Mouse (Mus musculus) megakaryocyte-erythroid progenitor cell, adult 5-6 weeks (primary cell): ENCODE measurements around the gene Dlgap1. TPM values are rescaled to one million over a fixed set of nuclear protein-coding genes. Genes with fewer than 3 reads are reported as not detected.
A peak's percentile ranks its signal among the peaks of the same experiment; 100 is the strongest.

Experiments
- ATAC-seq: replicated peaks from 2 replicates; pipeline ENCODE4 v1.8.0; 2016; ENCODE audit warnings: mild to moderate bottlenecking, inconsistent platforms; ENCODE audit not compliant: severe bottlenecking, poor library complexity, low FRiP score, low TSS enrichment
- total RNA-seq, 2 experiments: library from RNA; stranded (forward) in 1 of 2; stranded (reverse) in 1 of 2; fragments of 200-1000, 215-1000 nt in 1 of 2; fragments of >200 nt in 1 of 2; fragmentation: Nextera tagmentation in 1 of 2; gene quantifications; 2 replicates each; pipeline ENCODE4 v1.2.3; 2014 to 2017

The Dlgap1 gene
- total RNA-seq, 2 experiments from 2014 or later = not detected

GRCm38 (mm10) chr17:70434549-70434948 lies 465.7 kb downstream of the Dlgap1 start:
- ATAC-seq = no peak

GRCm38 (mm10) chr17:70435612-70436011 lies 466.7 kb downstream of the Dlgap1 start:
- no peak for ATAC-seq

- no peak for ATAC-seq
Observed at GRCm38 (mm10) chr17:70437229-70437628, 468.4 kb downstream of the Dlgap1 start.

DNA sequence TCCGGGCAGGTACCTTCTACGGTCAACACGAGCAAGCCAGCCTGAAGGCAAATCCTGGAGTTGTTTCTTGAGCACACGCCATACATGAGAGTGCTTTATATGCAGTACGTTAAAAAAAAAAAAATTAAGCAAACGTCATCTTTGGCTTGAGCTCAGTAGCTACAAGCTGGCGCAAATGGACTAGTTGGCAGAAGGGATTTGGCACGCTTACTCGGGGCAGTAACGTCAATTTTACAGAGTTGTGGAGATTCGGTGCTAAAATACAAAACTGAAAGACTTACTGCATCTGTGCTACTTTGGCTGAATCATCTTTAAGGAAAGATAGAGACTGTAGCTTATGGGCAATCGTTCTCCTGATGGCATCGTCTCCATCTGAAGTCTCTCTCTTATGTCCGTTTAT lies 474.1 kb downstream of the Dlgap1 start:
- no peak for ATAC-seq

DNA sequence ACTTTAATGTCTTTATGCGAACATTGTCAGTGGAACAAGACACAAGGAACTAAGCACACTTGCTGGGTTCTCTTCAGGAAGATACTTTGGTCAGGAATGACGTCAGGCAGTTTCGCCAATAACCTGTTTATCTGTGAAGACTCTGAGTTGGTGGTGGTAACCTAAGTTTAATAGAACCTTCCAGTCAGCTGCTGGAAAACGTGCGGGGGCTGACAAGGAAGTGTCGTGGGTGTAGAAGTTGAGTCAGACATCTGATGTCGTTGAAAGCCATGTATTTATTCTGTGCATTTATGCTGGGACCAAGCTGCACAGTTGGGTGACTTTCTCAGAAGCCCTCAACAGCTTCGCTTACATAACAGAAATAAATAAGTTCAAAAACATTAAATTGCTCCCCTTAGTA lies 477.6 kb downstream of the Dlgap1 start:
- ATAC-seq = no peak

- no peak for ATAC-seq
Observed at GRCm38 (mm10) chr17:70455036-70455435, 486.2 kb downstream of the Dlgap1 start.

- ATAC-seq = no peak
Observed at GRCm38 (mm10) chr17:70457103-70457502, 488.2 kb downstream of the Dlgap1 start.

DNA sequence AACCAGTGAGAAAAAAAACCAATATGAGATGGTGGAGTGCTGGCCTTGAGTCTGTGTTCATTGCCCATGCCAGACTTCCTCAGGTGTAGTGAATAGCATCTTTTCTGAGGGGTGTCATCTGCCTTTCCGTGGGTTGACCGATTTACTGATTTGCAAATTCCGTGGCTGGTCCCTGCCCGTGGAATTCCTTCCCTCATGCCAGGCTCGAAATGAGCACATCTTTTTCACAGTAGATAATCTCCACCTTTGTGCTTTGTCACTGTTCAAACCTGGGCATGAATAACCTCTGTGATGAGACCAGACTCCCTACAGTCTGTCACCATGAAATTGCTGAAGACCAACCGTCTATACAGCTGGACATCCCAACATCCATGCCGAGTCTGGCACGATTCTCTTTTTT lies 493.4 kb downstream of the Dlgap1 start:
- ATAC-seq = no peak

GRCm38 (mm10) chr17:70462771-70463491 lies 494.1 kb downstream of the Dlgap1 start:
- ATAC-seq = no peak

DNA sequence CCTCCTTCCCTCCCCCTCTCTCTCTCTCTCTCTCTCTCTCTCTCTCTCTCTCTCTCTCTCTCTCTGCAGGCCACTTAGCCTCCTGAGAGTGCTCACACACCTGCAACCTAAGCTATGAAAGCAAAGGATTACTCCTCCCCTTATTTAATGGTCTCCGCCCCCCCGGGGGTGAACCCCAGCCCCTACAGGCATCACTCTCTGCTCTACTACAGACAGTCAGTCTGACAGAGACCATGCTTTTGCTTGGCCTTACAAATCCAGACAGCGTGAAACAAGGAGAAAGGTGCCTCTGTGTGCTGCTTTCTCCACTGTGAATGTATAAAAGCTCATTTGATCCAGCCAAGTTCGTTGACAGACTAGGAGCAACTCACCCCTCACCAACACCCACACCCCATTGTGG lies 497.5 kb downstream of the Dlgap1 start:
- no peak for ATAC-seq

DNA sequence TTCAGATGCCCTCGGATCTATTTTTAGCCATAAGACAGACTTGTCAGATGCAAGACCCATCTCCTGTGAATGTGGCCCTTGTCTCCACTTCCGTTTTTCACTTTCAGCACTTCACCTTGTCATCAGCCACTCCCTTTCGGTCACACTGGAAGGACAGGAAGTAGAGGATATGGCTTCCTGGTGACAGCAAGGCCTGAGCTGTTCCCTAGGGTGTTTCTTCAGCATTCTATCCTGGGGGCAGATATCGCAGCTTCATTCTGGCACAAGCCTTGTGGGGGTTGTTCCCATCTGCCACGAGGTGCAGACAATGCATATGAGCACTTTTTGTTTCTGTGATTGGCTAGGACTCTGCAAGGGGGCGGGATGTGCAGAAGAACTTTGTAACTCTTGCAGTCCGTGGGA lies 502.1 kb downstream of the Dlgap1 start:
- no peak for ATAC-seq

DNA sequence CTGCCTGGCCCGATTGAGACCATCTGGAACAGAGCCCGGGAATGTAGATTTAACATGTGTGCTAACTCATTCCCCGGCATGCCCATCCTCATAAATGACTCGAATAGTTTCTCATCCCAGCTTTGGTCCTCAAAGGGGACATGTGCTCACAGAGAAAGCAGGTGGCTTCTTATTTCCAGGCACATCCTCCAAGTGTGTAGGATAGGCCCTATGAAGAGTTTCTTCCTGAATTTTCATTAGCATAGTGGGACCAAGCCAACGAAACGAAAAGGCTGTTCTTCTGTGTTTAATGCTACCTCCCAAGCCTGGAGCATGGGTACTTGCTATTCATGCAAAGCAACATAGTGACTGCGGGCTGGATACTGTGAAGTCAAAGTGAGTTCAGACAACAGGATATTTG lies 503.3 kb downstream of the Dlgap1 start:
- ATAC-seq = no peak

DNA sequence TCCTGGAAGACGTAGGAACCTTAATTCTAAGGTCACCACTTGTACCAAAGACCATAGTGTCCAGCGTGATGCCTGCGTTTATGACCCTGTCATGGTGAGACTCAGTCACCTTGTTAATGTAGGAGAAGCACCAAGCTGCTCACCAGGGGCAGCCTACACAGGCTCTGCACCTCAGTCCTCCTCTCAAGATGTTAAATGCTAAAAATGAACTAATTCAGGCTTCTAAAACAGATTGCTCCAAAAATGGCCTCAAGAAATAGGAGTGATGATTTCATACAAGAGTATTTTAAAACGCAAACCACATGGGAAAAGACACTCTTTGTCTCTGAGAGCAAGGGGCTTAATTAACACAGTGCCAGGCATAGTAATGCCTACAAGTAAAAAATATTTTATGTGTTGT lies 505.0 kb downstream of the Dlgap1 start:
- no peak for ATAC-seq

GRCm38 (mm10) chr17:70483716-70484115 lies 514.8 kb downstream of the Dlgap1 start:
- ATAC-seq = no peak

GRCm38 (mm10) chr17:70485668-70486067 lies 516.8 kb downstream of the Dlgap1 start:
- no peak for ATAC-seq

- no peak for ATAC-seq
Observed at GRCm38 (mm10) chr17:70486259-70486658, 517.4 kb downstream of the Dlgap1 start.

- no peak for ATAC-seq
Observed at GRCm38 (mm10) chr17:70486831-70487230, 518.0 kb downstream of the Dlgap1 start.

GRCm38 (mm10) chr17:70488784-70489265 lies 520.0 kb downstream of the Dlgap1 start:
- ATAC-seq = peak; percentile 96

- no peak for ATAC-seq
Observed at GRCm38 (mm10) chr17:70491575-70491974, 522.7 kb downstream of the Dlgap1 start.

DNA sequence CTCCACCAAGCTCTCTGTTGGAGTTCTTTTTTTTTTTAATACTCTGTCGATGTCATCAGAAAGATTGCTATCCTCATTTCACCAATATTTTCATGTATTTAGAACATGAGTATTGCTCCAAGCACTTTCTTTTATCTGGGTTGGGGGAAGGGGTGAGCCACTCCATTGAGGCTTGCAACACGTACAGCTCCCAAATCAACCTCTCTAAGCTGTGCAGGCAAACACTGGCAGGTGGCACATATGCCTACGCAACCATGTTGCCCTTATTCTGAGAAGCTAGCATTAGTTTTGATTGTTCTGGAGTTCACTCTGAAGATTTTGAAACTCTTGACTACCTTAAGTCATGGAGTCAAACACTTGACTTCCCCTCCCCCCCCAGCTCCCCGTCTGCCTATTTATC lies 525.5 kb downstream of the Dlgap1 start:
- no peak for ATAC-seq

DNA sequence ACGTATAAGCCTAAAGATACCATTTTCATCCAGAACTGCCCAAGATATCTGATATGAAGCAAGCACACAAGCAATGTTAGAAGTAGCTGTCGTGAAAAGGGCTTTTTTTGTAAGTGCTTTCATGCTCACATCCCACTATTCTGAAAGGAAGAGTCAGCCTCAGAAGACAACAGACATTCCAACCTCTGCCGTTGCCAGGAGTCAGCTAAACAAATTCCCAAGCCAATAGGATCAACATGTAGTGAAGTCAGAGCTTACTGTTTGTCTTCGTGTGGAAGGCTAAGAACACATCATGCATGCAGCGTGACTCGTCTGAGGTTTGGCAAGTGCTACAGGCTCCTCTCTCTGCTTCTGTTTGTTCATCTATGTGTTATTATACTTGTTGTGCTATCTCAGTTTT lies 529.4 kb downstream of the Dlgap1 start:
- no peak for ATAC-seq

GRCm38 (mm10) chr17:70501933-70502332 lies 533.1 kb downstream of the Dlgap1 start:
- ATAC-seq = no peak
